Mouse (Mus musculus): ENCODE data around the gene Ano10.

GRCm38 (mm10) chr9:122314942-122315341, 20.7 kb upstream of the Ano10 start:
- TF ChIP-seq GATA1 (IDR thresholded peaks at IDR 0.05; ENCODE audit: borderline replicate concordance, low read length): no peak
- no peak for TF ChIP-seq FLI1 (IDR thresholded peaks at IDR 0.05; ENCODE audit: low read length)

Data from megakaryocyte, embryonic 14.5 days (primary cell).